Mouse (Mus musculus) heart, embryonic 13.5 days (tissue): ENCODE measurements at regions not wholly inside any gene's neighbourhood (a gene's known extent, or its start where the extent isn't known, plus 50 kb on each side); places are given as distances from the start of the nearest gene placed in this dataset.

Experiments used
- ATAC-seq: fragments of 200-750 bp; cut with Nextera tagmentation; 2 replicates; pipeline ENCODE4 v1.8.0; 2017; ENCODE audit warnings: moderate TSS enrichment; ENCODE audit not compliant: insufficient number of reproducible peaks, low FRiP score, low TSS enrichment; ENCODE audit errors: extremely low read depth
- H3K27ac ChIP-seq: fragments of 300-500 bp; sonication (generic); replicated peaks from 2 replicates; pipeline ENCODE4 v1.5.1; 2015; ENCODE audit warnings: moderate library complexity, mild to moderate bottlenecking, inconsistent platforms
- H3K27me3 ChIP-seq: fragments of 300-500 bp; sonication (generic); replicated peaks from 2 replicates; pipeline ENCODE4 v1.6.1; 2015; ENCODE audit warnings: mild to moderate bottlenecking, inconsistent platforms
- H3K36me3 ChIP-seq: fragments of 300-500 bp; sonication (generic); 2 replicates; pipeline ENCODE4 v1.6.1; 2015; ENCODE audit warnings: mild to moderate bottlenecking, inconsistent platforms
- H3K4me1 ChIP-seq: fragments of 300-500 bp; sonication (generic); 2 replicates; pipeline ENCODE4 v1.6.1; 2015; ENCODE audit warnings: inconsistent platforms
- H3K4me2 ChIP-seq: fragments of 300-500 bp; sonication (generic); 2 replicates; pipeline ENCODE4 v1.6.1; 2015; ENCODE audit warnings: inconsistent platforms, mild to moderate bottlenecking, moderate library complexity
- H3K4me3 ChIP-seq: fragments of 300-500 bp; sonication (generic); 2 replicates; pipeline ENCODE4 v1.5.1; 2015; ENCODE audit warnings: moderate library complexity, mild to moderate bottlenecking, inconsistent platforms
- H3K9ac ChIP-seq: fragments of 300-500 bp; sonication (generic); 2 replicates; pipeline ENCODE4 v1.6.1; 2015; ENCODE audit warnings: inconsistent platforms, mild to moderate bottlenecking, moderate library complexity
- H3K9me3 ChIP-seq: fragments of 300-500 bp; sonication (generic); 2 replicates; pipeline ENCODE4 v1.6.1; 2016; ENCODE audit warnings: inconsistent platforms
- WGBS: fragments of 180-500 bp; shearing (Covaris S2); methylation state at CpG from one replicate; pipeline ENCODE4 v1.1.7; 2015; ENCODE audit warnings: mixed read lengths; 5-methylcytosine and 5-hydroxymethylcytosine counted together

DNA sequence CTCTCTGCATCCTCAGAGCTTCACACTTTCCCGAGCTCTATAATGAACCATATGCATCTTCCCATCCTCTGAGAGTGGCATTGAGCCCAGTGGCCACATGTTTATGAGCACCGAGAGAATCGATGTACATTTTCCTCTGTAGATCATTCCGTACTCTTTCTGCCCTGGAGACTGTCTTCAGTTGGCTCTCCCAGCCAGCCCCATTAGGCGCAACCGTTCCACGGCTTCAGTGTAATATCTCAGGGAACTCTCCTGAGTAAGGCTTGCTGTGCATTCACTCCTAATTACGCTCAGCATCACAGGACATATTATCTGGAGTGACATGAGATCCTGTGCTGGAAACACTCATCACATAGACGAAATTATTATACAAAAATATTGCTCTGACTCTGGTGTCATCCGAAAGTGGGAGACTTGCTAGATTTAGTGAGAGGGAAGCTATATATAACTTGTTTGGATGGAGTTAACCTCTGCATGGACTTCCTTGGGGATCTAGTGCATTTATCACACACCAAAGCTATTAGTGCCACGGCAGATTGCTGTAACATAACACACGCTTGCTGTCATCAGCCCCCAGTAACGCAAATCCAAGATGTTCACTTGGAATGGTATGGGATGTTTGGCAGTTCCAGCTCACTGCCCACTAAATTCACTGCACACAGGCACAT lies 83.4 kb upstream of the Cxcl12 start:
- no peak overlapping the region for H3K9ac ChIP-seq
- no peaks in the 10 kb centered on the region for H3K36me3 ChIP-seq
- H3K9me3 ChIP-seq = no peaks in the 10 kb centered on the region
- peaks cover 5% of the 10 kb centered on the region; the same call in 1 of the 2 replicates for H3K27me3 ChIP-seq
- H3K4me3 ChIP-seq = no peak overlapping the region
- H3K27ac ChIP-seq = no peak overlapping the region
- H3K4me1 ChIP-seq = peaks cover 10% of the 10 kb centered on the region
- ATAC-seq = no peak
- no peak overlapping the region for H3K4me2 ChIP-seq
- WGBS = 50% methylated on average over 13 of the region's 13 CpGs

DNA sequence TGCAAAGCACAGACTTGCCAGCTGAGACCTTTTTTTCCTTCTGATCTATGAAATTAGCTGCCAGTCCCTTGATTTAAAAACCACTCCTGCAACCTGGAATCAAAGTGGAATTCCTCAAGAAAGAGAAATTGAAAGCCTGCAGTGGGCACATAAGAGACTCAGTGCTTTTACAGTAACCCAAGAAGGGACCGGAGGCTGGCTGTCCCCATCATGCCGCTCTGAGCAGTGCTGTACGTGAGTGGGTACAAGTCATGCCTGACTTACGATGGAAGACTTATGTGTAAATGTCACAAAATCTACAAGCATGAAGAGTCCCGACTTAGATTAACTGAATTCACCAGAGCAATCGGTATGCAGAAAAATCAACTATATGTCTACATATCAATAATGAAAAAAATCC lies 73.6 kb upstream of the Cxcl12 start:
- 0 out of 2 replicates have a peak, but pooled peaks cover 3% of the 10 kb centered on the region for H3K9me3 ChIP-seq
- WGBS = 82% methylated on average over 6 of the region's 6 CpGs
- H3K4me3 ChIP-seq = no peak overlapping the region
- ATAC-seq = no peak
- H3K27ac ChIP-seq = no peak overlapping the region
- no peaks in the 10 kb centered on the region for H3K36me3 ChIP-seq
- no peaks in the 10 kb centered on the region for H3K27me3 ChIP-seq
- no peak overlapping the region for H3K9ac ChIP-seq
- no peak overlapping the region for H3K4me2 ChIP-seq
- H3K4me1 ChIP-seq = 0 out of 2 replicates have a peak, but pooled peaks cover 2% of the 10 kb centered on the region

DNA sequence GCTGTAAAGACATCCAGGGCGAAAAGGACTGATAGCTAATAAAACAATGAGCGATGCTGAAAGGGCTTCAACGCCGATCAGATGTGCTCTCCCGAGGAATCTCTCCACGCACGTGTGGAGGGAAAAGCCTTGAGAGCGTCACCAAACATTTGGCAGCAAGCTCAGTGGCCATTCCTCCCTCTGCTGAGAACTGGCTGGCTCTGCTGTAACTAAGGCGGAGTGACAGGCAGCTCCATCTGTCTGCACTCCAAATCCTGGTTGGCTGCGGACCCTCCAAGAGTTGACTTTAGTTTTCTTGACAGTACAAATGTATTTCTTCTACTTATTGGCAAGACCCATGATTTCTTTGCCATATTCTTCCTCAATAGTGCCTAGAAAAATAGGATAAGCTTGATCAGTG lies 68.5 kb upstream of the Cxcl12 start:
- no peak for ATAC-seq
- no peak overlapping the region for H3K4me3 ChIP-seq
- WGBS = 44% methylated on average over 10 of the region's 10 CpGs
- H3K27ac ChIP-seq = no peak overlapping the region
- H3K9ac ChIP-seq = no peak overlapping the region
- H3K27me3 ChIP-seq = no peaks in the 10 kb centered on the region
- H3K9me3 ChIP-seq = 0 out of 2 replicates have a peak, but pooled peaks cover 3% of the 10 kb centered on the region
- H3K36me3 ChIP-seq = no peaks in the 10 kb centered on the region
- H3K4me2 ChIP-seq = no peak overlapping the region
- 0 out of 2 replicates have a peak, but pooled peaks cover 4% of the 10 kb centered on the region for H3K4me1 ChIP-seq

DNA sequence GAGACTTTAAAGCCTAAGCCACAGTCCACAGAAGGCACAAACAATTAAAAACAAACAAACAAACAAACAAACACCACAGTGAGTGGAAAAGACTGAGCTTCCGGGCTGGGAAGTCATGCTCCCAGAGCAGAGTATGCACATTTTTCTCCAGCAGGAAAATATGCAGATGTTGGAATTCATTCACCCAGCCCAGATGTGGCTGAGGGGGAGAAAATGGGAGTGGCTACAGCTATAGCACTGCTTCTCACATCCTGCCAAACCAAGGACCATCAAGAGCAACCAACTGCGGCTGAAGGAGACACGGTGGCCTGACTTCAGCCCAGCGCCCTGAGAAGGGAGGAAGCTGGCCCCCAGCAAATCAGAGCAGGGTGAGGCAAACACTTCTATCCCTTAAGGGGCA lies 65.6 kb upstream of the Cxcl12 start:
- ATAC-seq = no peak
- no peak overlapping the region for H3K4me3 ChIP-seq

DNA sequence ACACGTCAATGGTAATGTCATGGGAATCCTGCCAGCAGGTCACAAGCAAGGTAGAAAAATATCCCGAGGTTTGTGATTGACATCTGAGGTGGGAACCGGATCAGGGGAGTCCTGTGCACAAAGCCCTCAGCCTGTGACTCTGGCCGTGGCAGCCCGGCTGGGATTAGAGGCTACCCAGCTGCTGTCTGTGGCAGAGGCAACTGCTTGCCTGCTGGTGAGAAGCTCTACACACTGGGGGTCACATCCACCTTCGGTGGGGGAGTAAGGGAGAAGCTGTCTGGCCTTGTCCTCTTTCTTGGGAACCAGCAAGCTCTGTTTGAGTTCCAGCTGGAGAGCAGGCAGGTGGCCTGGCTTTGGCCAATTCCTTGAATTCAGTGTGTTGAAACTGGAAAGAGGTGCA lies 64.3 kb upstream of the Cxcl12 start:
- Histone ChIP-seq H3K36me3 (no peaks in the 10 kb centered on the region), H3K27me3 (no peaks in the 10 kb centered on the region), H3K27ac (no peak overlapping the region), H3K4me3 (no peak overlapping the region), H3K9me3 (no peaks in the 10 kb centered on the region), H3K9ac (no peak overlapping the region), H3K4me2 (no peak overlapping the region), H3K4me1 (0 out of 2 replicates have a peak, but pooled peaks cover 4% of the 10 kb centered on the region)
- no peak for ATAC-seq
- 73% methylated on average over 6 of the region's 6 CpGs for WGBS

More for the DNA sequence above, 65.6 kb upstream of the Cxcl12 start:
- no peak overlapping the region for H3K4me2 ChIP-seq
- WGBS = 72% methylated on average over 4 of the region's 4 CpGs
- no peak overlapping the region for H3K27ac ChIP-seq
- 0 out of 2 replicates have a peak, but pooled peaks cover 1% of the 10 kb centered on the region for H3K9me3 ChIP-seq
- 0 out of 2 replicates have a peak, but pooled peaks cover 4% of the 10 kb centered on the region for H3K4me1 ChIP-seq
- no peaks in the 10 kb centered on the region for H3K27me3 ChIP-seq
- no peaks in the 10 kb centered on the region for H3K36me3 ChIP-seq
- no peak overlapping the region for H3K9ac ChIP-seq

DNA sequence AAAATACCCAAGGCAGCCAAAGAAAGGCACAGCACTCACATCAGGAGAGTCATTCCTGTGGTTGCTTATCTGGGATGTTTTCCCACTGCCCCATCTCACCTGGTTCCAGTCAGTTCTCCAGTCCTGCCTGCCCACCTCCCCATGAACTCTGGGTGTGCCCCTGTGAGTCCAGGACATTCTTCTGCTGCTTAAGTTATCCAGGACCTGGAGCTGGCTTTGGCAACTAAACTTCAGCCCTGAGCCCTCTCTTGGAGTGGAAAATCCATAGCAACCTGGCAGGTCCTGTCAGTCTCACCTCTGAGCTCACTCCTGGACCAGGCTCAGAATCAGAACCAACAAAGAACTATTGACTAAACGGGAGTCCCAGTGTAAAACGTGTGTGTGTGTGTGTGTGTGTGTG lies 63.9 kb upstream of the Cxcl12 start:
- H3K9me3 ChIP-seq = no peaks in the 10 kb centered on the region
- no peak overlapping the region for H3K27ac ChIP-seq
- H3K9ac ChIP-seq = no peak overlapping the region
- no peak overlapping the region for H3K4me3 ChIP-seq
- 0 out of 2 replicates have a peak, but pooled peaks cover 4% of the 10 kb centered on the region for H3K4me1 ChIP-seq
- no peaks in the 10 kb centered on the region for H3K36me3 ChIP-seq
- no peak for ATAC-seq
- H3K4me2 ChIP-seq = no peak overlapping the region
- H3K27me3 ChIP-seq = no peaks in the 10 kb centered on the region
- WGBS = 59% methylated on average over 2 of the region's 2 CpGs

DNA sequence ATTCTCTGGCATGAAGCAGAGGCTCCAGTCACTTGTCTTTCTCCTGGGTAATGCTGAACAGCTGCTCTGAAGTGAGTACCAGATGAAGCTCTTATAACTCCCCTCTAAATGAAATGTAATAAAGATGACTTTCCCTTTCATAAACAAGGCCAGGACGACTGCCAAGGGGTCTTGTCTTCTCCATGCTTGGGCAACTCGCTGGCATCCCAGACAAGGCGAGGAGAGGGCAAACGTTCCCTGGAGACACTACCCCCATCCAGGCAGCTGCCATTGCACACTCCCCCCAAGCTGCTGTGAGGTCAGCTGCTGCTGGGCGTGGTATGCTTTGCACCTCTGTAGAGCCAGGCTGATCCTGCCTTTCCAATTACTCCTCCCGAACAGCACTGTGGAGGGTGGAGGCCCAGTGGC lies 63.1 kb upstream of the Cxcl12 start:
- ATAC-seq = no peak
- no peaks in the 10 kb centered on the region for H3K27me3 ChIP-seq
- H3K4me1 ChIP-seq = no peaks in the 10 kb centered on the region
- H3K27ac ChIP-seq = no peak overlapping the region
- no peaks in the 10 kb centered on the region for H3K36me3 ChIP-seq
- no peak overlapping the region for H3K4me2 ChIP-seq
- 60% methylated on average over 6 of the region's 6 CpGs for whole genome bisulfite sequencing
- no peak overlapping the region for H3K4me3 ChIP-seq
- no peaks in the 10 kb centered on the region for H3K9me3 ChIP-seq
- H3K9ac ChIP-seq = no peak overlapping the region

DNA sequence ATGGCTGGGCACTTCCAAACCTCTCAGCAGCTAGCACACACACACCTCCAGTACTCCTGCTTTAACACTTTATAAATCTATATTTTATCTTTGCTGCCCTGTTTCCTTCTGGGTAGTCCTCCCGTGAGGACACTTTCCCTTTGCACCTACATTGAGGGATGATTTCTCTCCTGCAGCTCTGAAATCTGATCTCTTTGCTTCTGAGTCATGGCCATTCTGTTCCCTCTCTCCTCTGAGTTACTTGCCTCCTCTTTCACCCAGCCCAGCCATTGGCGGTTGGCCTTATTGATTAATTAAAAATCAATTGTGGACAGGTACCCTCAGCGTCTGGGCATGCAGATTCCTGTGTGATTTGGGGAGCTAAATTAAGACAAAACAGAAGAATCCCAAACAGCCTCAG lies 58.0 kb upstream of the Cxcl12 start:
- Histone ChIP-seq H3K4me2 (no peak overlapping the region), H3K4me1 (no peaks in the 10 kb centered on the region), H3K4me3 (no peak overlapping the region), H3K27me3 (no peaks in the 10 kb centered on the region), H3K9me3 (no peaks in the 10 kb centered on the region), H3K9ac (no peak overlapping the region), H3K27ac (no peak overlapping the region), H3K36me3 (no peaks in the 10 kb centered on the region)
- WGBS = 48% methylated on average over 3 of the region's 3 CpGs
- ATAC-seq = no peak

DNA sequence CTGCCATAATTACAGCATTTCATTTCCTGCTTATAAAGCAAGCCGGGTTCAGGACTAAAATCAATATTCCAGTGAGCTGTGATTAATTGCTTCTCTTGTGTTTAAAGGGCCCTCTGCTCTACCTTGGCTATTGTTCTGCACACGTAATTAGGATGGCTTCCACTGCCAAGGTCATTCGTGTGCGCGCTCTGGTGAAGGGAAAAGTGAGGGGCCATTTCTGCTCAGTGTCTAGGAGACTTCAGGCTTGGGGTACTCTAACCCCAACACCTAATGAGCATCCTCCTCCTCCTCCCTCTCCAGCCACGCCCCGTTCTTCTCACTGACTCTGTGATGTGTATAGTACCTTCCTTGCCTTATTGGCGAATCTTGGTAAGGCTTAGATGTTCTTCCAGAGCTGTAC lies 53.5 kb upstream of the Cxcl12 start:
- 0 out of 2 replicates have a peak, but pooled peaks cover 3% of the 10 kb centered on the region for H3K27me3 ChIP-seq
- H3K4me2 ChIP-seq = no peak overlapping the region
- H3K9me3 ChIP-seq = no peaks in the 10 kb centered on the region
- H3K4me3 ChIP-seq = no peak overlapping the region
- H3K9ac ChIP-seq = no peak overlapping the region
- no peak overlapping the region for H3K27ac ChIP-seq
- WGBS = 84% methylated on average over 8 of the region's 8 CpGs
- no peak for ATAC-seq
- H3K4me1 ChIP-seq = no peaks in the 10 kb centered on the region
- no peaks in the 10 kb centered on the region for H3K36me3 ChIP-seq

DNA sequence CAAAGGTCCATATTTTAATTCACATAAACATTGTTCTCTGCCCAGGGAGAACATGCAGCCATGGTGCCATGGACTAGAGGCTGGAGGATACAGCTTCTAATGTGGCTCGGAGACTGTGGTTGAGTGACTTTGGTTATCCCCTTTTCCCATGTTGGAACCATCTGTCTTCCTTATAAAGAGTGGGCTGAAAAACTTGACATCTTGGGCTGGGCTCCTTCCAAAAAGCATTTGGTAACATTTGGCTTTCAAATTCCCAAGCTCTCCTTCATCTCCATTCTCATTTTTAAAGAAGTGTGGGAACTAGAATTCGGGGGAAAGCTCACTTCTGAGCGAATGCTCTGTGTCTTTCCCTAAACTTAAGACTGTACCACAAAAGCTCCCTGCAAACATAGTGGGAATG lies 50.3 kb upstream of the Cxcl12 start:
- Histone ChIP-seq H3K9ac (no peak overlapping the region), H3K9me3 (no peaks in the 10 kb centered on the region), H3K27ac (no peak overlapping the region), H3K27me3 (0 out of 2 replicates have a peak, but pooled peaks cover 3% of the 10 kb centered on the region), H3K4me3 (no peak overlapping the region), H3K36me3 (no peaks in the 10 kb centered on the region), H3K4me1 (no peaks in the 10 kb centered on the region), H3K4me2 (no peak overlapping the region)
- WGBS = 81% methylated on average over 3 of the region's 3 CpGs
- ATAC-seq = no peak
